Mouse (Mus musculus): Measurements from ENCODE around the gene Secisbp2l.
A peak's percentile ranks its signal among the peaks of the same experiment; 100 is the strongest.

Gene Secisbp2l

GRCm38 (mm10) chr2:125782719-125783109 is at the start of gene Secisbp2l:
TSS of gene Secisbp2l (minus strand) at chr2:125782870.
- peak; percentile 91 for DNase-seq (ENCODE audit: low spot score)

GRCm38 (mm10) chr2:125829924-125830323 is 47.3 kb upstream of the Secisbp2l start:
- no peak for DNase-seq (ENCODE audit: low spot score)

GRCm38 (mm10) chr2:125827898-125828297 is 45.2 kb upstream of the Secisbp2l start:
- no peak for DNase-seq (ENCODE audit: low spot score)

GRCm38 (mm10) chr2:125826201-125826600 is 43.5 kb upstream of the Secisbp2l start:
- DNase-seq (ENCODE audit: low spot score) = no peak

- no peak for DNase-seq (ENCODE audit: low spot score)
These were observed 37.7 kb upstream of the Secisbp2l start for GRCm38 (mm10) chr2:125820397-125820796.

GRCm38 (mm10) chr2:125813972-125814595 is 31.4 kb upstream of the Secisbp2l start:
- no peak for DNase-seq (ENCODE audit: low spot score)

- DNase-seq (ENCODE audit: low spot score) = no peak
These were observed 28.7 kb upstream of the Secisbp2l start for GRCm38 (mm10) chr2:125811332-125811731.

- no peak for DNase-seq (ENCODE audit: low spot score)
These were observed 26.9 kb upstream of the Secisbp2l start for GRCm38 (mm10) chr2:125809551-125809950.

- no peak for DNase-seq (ENCODE audit: low spot score)
These were observed 23.2 kb upstream of the Secisbp2l start for GRCm38 (mm10) chr2:125805826-125806225.

- DNase-seq (ENCODE audit: low spot score) = no peak
These were observed 19.3 kb upstream of the Secisbp2l start for GRCm38 (mm10) chr2:125801947-125802346.

GRCm38 (mm10) chr2:125801038-125801437 is 18.4 kb upstream of the Secisbp2l start:
- DNase-seq (ENCODE audit: low spot score) = peak; percentile 13

- DNase-seq (ENCODE audit: low spot score) = peak; percentile 64
These were observed 17.8 kb upstream of the Secisbp2l start for GRCm38 (mm10) chr2:125800428-125800827.

GRCm38 (mm10) chr2:125797872-125798271 is 15.2 kb upstream of the Secisbp2l start:
- no peak for DNase-seq (ENCODE audit: low spot score)

- DNase-seq (ENCODE audit: low spot score) = no peak
These were observed 12.4 kb upstream of the Secisbp2l start for GRCm38 (mm10) chr2:125795118-125795517.

GRCm38 (mm10) chr2:125794166-125794565 is 11.5 kb upstream of the Secisbp2l start:
- no peak for DNase-seq (ENCODE audit: low spot score)

- DNase-seq (ENCODE audit: low spot score) = no peak
These were observed 10.2 kb upstream of the Secisbp2l start for GRCm38 (mm10) chr2:125792879-125793261.

GRCm38 (mm10) chr2:125792144-125792878 is 9.6 kb upstream of the Secisbp2l start:
- no peak for DNase-seq (ENCODE audit: low spot score)

- no peak for DNase-seq (ENCODE audit: low spot score)
These were observed 8.8 kb upstream of the Secisbp2l start for GRCm38 (mm10) chr2:125791485-125791885.

- no peak for DNase-seq (ENCODE audit: low spot score)
These were observed 7.6 kb upstream of the Secisbp2l start for GRCm38 (mm10) chr2:125790242-125790641.

GRCm38 (mm10) chr2:125789265-125789664 is 6.6 kb upstream of the Secisbp2l start:
- DNase-seq (ENCODE audit: low spot score) = no peak

GRCm38 (mm10) chr2:125788785-125789184 is 6.1 kb upstream of the Secisbp2l start:
- no peak for DNase-seq (ENCODE audit: low spot score)

GRCm38 (mm10) chr2:125788351-125788750 is 5.7 kb upstream of the Secisbp2l start:
- DNase-seq (ENCODE audit: low spot score) = no peak

- DNase-seq (ENCODE audit: low spot score) = no peak
These were observed 2.4 kb upstream of the Secisbp2l start for GRCm38 (mm10) chr2:125785021-125785420.

- no peak for DNase-seq (ENCODE audit: low spot score)
These were observed 1.7 kb upstream of the Secisbp2l start for GRCm38 (mm10) chr2:125784392-125784791.
